Mouse (Mus musculus) heart, postnatal 25 days (tissue): ENCODE results near the gene St6galnac3. TPM values are rescaled to one million over a fixed set of nuclear protein-coding genes. Genes with fewer than 3 reads are reported as not detected.

Experiments
- DNase-seq: peaks from one replicate; pipeline ENCODE4 v3.0.0; 2022; ENCODE audit warnings: low spot score
- intact Hi-C: fragments of 180-260 bp; cut with DNase I; formaldehyde crosslinking; loops from one replicate; pipeline ENCODE4 v1.15.1; 2025
- total RNA-seq, 2 experiments: library from RNA; stranded (reverse); gene quantifications; 2 replicates each; pipeline ENCODE4 v1.2.3; 2021

Gene St6galnac3
- total RNA-seq, 2 experiments from 2014 or later: 4.4 to 7.5 TPM

DNA sequence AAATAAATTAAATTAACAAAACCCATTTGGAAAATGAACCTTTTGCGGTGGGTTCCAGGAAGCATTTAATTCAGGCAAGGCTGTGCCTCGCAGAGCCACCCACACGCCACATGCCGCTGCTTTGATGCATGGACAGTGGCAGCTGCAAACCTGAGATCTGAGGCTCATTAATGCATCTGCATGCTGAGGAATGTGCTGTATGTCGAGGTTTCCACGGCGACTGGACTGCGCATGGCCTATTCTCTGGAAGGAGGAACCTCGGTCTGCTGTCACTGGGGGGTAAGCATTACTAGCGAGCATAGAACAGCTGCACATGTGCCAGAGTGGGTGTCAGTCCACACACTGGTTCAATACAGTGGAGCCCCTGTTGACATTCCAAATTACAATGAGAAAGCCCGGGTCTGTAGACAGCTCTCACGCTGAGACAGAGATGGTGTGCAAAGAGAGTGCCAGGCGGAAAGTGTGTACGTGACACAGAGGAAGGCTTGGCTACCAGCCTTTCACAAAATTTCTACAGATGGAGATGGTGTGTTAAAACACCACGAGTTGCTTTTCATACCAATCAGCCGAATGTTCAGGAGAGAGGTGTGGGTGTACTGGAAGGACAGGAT lies 447.5 kb downstream of the St6galnac3 start:
- no peak for DNase-seq
- intact Hi-C loops: no loop called here

DNA sequence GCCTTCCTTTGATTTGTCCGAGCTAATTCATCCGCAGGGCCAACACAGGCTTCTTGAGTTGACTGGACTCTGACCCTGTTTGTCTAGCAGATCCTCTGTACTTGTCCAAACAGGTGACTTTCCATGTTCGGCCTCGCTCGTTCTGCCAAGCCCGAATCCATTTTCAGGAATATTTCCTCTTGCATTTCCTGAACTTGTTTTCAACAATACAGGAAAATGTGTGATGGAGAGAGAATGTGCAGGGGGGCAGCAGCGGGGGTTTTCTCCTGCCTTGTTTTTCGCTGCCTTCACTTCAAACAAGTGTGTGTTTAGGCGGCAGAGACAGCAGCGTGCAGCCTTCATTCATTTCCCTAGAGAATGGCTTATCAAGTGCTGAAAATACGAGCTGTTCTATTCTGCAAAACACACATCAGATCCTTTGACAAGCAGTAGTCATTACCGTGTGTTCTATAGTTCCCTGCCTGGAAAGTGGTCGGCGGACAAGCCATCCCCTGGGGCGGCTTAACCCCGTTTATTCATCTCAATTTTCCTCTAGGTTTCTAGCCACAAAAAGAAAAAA lies 448.1 kb downstream of the St6galnac3 start:
- intact Hi-C loops: no loop called here
- DNase-seq: no peak

DNA sequence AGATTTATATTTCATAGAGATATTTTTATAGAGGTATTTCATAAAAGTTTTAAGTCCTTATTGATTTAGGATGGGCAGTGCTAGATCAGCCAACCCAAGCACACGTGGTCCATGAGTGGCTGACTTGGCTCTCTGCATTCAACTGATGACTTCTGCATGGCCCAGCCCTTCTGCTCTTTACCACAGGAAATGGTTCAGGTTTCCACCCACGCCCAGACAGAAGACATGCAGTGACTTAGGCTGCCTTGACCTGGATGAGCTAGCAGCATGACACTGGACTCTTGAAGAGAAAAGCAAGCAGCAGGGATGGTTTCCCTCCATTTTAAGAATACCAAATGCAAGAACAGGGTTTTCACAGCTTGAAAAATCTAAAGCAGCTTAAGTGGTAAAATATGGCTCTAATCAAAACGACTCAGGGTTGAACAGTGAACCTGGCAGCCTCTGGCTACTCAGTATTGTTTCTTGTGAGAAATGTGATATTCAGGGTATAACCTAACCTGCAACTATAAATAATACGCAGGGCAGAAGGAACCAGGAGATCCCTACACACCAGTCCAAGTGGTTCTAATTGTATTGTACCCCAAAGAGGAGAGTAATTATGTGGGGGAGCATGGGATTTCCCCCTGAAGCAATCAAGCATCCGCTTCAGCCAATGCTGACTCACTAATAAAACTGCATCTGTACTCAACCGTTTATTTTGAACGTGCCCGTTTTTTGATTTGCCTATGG lies 448.7 kb downstream of the St6galnac3 start:
- intact Hi-C loops: no loop called here
- no peak for DNase-seq

DNA sequence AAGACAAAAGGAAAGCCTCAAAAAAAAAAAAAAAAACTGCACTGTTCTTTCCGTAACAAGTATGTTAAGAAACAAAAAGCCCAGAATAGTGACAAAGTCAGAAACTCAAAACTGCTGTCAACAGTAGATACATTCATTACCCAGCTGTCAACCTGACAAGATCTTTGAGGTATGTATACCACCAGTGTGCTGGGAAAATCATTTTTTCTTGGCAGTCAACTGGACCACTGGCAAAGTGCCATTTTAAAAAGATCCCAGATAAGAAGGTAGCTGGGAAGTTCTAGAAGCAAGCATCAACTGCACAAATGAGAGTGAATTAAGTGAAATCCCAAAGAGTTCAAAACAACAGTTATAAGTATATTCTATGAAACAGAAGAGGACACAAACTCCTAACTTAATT lies 452.7 kb downstream of the St6galnac3 start:
- no peak for DNase-seq

DNA sequence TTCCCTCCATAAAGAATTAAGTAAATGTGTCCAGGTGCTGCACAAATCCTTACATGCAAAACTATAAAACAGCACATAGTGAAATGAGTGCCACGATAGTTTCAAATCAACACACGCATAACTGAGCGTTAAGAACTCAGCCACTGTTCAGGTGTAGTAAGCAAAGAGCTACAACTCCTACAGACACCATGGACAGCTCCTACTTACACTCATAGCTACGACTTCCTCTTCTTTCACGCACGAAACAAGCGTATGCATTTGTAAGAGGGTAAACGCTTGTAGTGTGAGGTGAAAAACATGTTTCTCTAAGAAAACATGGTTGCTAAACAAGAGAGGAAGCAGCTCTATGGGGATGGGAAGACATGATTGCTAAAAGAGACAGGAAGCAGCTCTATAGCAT lies 457.6 kb downstream of the St6galnac3 start:
- intact Hi-C loops: no loop called here
- DNase-seq: no peak

More for the DNA sequence above, 452.7 kb downstream of the St6galnac3 start:
- intact Hi-C loops: no loop called here

DNA sequence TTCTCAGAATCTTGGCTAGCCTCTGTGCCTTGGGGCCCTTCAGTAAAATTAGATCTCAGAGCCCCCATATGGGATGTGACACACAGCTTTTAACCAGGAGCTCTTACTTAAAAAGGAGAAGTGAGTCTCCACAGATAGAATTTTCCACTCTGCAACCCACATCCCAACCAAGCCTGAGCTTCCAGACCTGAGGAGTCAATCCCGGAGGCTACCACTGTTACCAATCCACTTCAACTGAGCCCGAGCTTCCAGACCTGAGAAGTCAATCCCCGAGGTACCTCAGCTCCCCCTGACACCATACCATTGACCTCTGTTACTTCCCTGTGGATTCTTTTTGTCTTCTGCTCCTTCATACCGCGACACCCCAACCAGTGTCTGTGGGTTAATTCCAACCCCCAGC lies 463.0 kb downstream of the St6galnac3 start:
- DNase-seq: no peak
- intact Hi-C loops: no loop called here

DNA sequence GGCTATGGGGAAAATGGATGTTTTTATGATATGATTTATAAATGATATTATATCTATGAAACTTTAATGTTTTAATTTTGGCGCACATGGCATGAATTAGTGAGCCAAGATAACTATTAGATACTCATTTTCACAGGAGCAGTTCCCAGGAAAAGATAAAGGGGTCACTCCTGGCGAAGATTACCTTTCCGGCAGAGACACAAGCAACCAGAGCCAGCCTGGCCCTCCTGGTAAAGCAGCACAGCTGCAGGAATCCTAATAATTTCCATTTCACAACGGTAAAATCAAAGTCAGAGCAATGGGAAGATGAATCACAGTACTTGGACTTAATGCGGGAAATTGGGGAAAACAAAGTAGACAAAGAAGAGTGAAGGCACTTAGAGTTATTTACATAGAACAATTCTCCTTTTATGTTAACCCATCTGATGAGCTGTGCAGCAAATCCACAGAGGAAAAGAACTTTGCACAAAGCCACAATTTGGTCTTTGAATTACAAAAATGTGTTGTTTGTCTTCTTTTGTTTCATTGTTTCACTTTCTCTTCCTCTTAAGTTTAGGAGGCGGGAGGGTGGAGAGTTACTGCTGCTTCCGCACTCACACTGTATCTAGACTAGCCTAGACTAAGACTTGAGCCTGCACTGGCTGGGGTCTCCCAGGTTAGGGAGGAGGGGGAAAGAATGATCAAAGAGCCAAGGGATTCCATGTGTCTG lies 464.6 kb downstream of the St6galnac3 start:
- intact Hi-C loops: no loop called here
- DNase-seq: no peak

DNA sequence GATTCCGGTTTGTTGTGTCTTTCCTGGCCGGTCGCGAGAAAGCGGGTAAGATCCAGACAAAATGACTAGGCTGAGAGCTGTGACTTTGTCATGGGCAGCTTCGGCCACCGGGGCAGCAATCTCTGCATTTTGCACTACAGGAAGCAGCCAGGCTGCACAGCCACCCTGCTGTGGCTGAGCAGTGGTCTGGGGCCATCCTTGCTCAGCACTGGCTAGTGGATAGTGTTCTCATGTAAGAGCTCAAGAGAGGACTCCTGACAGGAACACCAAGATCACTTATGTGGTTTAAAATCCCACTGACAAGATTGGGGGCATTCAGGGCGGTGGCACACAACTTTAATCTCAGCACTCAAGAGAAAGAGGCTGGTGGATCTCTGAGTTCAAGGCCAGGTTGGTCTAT lies 469.1 kb downstream of the St6galnac3 start:
- no peak for DNase-seq
- intact Hi-C loops: no loop called here

DNA sequence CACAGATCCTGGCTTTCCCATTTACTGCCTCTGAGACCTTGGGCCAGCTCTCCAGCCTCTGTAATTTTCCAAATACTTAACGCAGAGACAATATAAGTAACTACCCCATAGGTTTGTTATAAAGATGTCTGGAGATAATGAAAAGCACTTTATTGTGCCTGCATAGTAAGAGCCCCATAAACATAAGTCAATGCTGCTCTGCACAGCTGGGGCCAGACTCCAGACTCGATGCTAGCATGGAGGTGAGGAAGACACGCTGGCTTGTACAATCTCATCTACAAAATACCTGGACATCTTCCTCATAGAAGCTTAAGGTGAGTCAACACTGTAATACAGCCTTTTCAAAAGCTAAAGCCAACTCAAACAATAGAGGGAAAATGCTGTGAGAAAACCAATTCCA lies 473.3 kb downstream of the St6galnac3 start:
- intact Hi-C loops: no loop called here
- DNase-seq: no peak

DNA sequence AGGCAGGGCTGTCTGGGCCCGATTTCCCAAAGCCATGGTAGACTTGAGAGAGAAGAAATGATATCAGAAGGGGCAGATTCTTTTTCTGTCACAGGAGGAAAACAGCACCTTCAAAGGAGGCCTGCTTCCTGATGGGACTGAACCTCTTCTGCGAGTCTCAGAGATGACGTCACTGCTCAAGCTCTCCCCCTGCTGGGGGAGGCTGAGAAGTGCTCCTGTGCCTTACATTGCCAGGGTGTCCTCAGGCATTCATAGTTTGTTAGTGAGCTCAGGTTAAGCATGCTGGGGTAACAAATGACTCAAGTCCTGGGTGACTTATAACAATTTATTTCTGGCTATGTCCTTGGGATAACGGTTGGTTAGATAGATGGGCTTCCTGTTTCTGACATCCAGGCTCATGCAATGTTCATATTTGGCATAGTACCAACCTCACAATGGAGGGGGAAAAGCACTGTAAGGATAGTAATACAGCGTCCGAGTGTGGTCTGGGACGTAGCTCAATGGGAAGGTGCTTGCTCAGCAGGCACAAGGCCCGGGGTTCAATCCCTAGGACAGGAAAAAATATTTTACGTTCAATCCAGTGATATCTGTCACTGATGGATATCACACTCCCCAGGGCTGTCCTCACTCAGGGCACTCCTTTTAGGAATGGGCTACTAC lies 474.2 kb downstream of the St6galnac3 start:
- intact Hi-C loops: no loop called here
- peak; percentile 45 for DNase-seq

DNA sequence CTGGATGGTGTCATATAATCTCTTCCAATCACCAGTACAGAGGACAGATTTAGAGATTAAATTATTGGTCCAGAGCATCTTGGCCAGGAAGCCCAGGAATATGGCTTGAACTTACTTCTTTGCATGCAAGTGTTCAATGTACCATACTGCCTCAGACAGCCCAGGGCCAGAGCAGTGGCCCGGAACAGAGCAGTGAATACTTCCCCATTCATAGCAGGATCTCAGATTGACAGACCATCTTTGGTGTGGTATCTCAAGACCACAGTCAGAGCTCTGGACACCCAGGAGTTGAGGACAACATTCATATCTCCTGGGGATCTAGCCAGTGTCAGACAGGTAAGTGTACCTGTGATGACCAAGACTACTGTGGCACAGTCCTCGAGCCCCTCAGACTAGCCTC lies 476.1 kb downstream of the St6galnac3 start:
- DNase-seq: no peak
- intact Hi-C loops: loop anchor here (10.0 kb wide), 1 partner anchor 464 kb away; no protein-coding TSS in a partner anchor

DNA sequence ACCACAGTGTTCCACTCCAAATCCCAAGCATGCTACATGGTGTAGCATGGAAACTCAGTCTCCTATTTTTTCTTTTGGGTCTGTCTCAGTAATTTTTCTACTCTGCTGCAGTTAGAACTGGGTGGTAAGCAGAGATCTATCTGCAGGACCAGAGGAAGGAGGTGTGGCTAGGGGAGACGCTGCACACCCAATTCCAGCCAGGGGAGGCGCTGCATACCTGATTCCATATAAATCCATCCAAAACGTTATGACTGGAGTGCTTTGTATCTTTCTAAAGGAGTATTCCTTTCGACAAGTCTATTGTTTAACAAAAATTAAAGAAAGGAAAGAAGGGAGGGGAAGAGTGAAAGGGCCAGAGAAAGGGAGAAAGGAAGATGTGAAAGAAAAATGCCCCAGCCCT lies 476.9 kb downstream of the St6galnac3 start:
- intact Hi-C loops: loop anchor here (10.0 kb wide), 1 partner anchor 463 kb away; no protein-coding TSS in a partner anchor
- DNase-seq: no peak

DNA sequence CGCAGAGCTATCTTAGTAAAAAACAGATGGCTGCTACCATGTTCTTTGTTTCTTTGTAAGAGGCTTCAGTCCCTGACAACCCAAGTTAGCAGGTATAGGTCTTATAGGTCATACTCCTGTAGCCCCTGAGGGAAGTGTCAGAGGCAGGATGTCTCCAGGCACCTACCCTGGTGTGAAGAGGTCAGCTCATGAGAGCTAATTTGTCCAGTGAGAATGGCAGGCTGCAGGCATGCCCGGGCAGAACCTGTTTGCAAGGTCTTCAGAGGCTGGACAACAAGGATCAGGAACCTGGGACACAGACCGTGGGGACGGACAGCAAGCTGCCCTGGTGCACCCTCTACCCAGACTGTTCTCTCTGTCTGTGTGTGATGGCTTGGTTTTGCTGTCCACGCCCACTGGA lies 482.4 kb downstream of the St6galnac3 start:
- intact Hi-C loops: loop anchor here (10.0 kb wide), 1 partner anchor 458 kb away; no protein-coding TSS in a partner anchor
- no peak for DNase-seq

DNA sequence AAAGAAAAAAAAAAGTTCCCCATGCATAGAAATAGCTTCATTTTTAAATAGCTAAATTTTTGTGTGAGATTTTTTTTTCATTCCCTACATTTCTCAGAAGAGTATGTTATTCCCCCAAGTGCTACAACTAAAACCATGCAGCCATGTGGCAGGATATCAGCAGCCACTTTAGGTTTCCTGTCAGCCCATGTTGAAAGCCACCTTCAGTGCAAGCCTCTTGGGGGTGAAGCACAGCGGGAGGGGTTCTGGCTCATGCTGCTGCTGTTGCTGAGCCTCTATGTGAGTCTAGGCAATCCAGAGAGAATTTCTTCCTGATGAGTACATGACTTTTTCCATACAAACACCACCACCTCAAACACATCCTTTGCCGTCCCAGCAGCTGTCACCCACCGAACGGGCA lies 483.8 kb downstream of the St6galnac3 start:
- DNase-seq: no peak
- intact Hi-C loops: loop anchor here (10.0 kb wide), 1 partner anchor 456 kb away; no protein-coding TSS in a partner anchor

DNA sequence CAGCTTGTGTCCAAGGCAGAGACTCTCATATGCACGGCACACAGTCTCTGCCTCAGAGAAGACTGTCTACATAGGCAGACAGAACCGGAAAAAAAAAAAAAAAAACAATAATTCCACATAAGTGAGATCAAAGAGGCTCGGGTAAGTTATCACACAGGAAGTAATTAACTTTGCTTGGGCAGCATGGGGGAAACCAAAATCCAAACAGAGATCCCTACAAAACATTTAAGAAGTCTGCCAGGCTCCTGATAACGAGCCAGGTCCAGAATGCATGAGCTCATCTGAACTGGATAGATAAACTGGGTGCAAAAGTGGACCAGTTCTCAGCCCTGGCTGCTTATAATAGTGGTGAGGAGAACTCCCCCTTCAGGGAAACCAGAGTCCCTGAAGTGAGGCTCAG lies 484.6 kb downstream of the St6galnac3 start:
- no peak for DNase-seq
- intact Hi-C loops: loop anchor here (10.0 kb wide), 1 partner anchor 456 kb away; no protein-coding TSS in a partner anchor

DNA sequence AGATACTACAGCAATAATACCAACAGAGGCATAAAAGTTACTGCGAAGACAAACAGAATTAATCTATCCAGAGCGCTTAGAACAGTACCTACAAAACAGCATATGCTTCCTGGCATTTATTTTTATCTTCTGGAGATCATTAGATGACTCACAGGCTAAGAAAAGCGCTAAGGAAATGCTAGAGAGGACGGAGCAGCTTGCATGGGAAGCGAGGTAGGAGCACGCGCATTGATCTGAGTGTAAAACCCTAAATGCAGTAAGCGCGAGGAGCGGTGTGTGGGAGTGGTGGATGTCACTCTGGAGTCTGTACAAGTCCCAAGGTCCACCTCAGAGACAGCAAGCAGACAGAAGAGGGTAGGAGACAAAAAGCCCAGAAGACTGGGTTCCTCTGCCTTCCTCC lies 486.6 kb downstream of the St6galnac3 start:
- intact Hi-C loops: no loop called here
- DNase-seq: no peak

DNA sequence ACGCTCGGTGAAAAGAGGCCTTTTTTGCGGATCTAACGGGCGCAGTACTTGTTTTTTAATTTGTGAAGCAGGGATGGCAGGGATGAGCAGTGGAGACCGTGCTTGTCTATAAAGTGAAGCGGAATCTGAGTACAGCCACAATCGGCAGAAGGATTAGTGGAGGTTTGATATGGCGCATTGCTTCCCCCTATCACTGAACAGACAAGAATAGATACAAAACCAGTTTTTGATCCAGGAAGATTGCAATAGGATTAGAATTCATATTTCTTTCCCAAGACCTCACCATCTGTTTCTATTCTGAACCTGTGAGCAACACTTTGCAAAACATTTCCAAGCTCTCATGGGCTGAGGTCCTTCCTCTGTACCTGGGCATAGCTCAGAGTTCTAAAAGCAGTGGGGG lies 488.7 kb downstream of the St6galnac3 start:
- no peak for DNase-seq
- intact Hi-C loops: no loop called here

DNA sequence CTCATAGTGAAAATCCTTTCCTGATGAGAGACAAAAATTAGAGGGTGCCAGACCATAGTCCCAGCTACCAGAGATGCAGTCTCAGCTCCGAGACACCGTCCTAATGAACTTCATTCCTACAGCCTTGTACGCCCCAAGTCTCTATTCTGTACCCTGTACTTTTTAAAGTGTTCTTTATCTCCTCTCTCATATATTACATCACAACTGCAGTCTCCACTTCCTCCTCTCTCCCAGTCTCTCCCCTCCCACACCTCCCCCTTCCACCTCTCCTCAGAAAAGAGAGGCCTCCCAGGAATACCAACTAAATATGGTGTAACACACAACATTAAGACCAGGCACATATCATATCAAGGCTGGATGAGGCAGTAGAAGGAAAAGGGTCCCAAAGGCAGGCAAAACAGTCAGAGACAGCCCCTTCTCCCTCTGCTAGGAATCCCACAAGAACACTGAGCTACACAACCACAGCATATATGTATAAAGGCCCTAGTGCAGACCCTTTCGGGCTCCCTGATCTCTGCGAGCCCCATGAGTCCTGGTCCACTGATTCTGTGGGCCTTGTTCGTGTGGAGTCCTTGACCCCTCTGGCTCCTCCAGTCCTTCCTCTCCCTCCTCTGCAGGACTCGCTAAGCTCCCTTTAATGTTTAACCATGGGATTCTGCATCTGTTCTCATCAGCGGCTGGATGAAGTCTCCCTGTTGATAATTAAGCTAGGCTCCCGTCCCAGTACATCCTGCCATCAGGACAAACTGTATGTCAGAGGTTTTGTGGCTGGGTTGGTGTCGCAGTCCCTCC lies 502.2 kb downstream of the St6galnac3 start:
- intact Hi-C loops: no loop called here
- DNase-seq: no peak

DNA sequence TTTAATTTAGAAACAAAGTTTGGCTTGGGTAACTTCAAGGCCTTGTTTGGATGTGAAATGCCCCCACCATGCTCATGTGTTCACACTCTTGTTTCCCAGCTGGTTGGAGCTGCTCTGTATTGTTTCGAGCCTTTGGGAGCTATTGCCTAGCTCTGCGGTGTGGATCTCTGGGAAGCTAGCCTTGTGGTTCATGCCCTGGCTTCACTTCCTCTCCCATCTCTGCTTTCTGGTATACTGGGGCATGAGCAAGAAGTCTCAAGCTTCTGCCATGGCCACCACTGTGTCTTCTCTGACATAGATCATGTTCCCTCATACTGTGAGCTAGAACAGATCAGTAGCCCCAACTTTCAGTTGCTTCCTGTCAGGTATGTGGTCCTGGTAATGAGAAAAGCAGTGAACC lies 505.6 kb downstream of the St6galnac3 start:
- DNase-seq: no peak
- intact Hi-C loops: no loop called here
